In genomic region chr12:79007126-79007753, GRCm38 (mm10) we compare ENCODE assay signal across 8 mouse cellular contexts. TPM values are rescaled to one million over a fixed set of nuclear protein-coding genes. Genes with fewer than 3 reads are reported as not detected.
DNase-seq lines count a peak whose midpoint lies in the region; ATAC-seq and TF ChIP-seq lines count a peak whose summit lies in the region.

Gene Tmem229b (minus strand): TSS chr12:79007627.

- 13% methylated on average over 26 of the region's 49 CpGs for WGBS in liver, adult 2 months
- under 1% methylated on average over 28 of the region's 49 CpGs for WGBS in midbrain, postnatal 0 days
- 3% methylated on average over 46 of the region's 49 CpGs for WGBS in stomach, embryonic 16.5 days

- no peak for TF ChIP-seq CTCF in liver, adult 2 months (IDR thresholded peaks at IDR 0.05; ENCODE audit: low read depth, low read length)
- no peak for TF ChIP-seq CTCF in midbrain, postnatal 0 days (IDR thresholded peaks at IDR 0.05)

- peak within 1 kb of the TSS; percentile 76 for H3K4me2 ChIP-seq in midbrain, postnatal 0 days (ENCODE audit: low read depth, low read length, poor library complexity, severe bottlenecking)
- peak within 1 kb of the TSS; percentile 60 for H3K4me2 ChIP-seq in stomach, embryonic 16.5 days (ENCODE audit: low read depth, low read length)

- no peaks in the 10 kb centered on the region for H3K36me3 ChIP-seq in liver, adult 2 months (ENCODE audit: control insufficient read depth, insufficient read depth, low read length)
- no peaks in the 10 kb centered on the region for H3K36me3 ChIP-seq in midbrain, postnatal 0 days (ENCODE audit: insufficient read depth, low read length)
- no peaks in the 10 kb centered on the region for H3K36me3 ChIP-seq in stomach, embryonic 16.5 days (ENCODE audit: control insufficient read depth, insufficient read depth, low read length)

- H3K27ac ChIP-seq in liver, adult 2 months (replicated peaks; ENCODE audit: insufficient read depth, low read depth, low read length), result peak within 1 kb of the TSS; percentile 16; the same call in 1 of the 2 replicates
- peak within 1 kb of the TSS; percentile 89 for H3K27ac ChIP-seq in midbrain, postnatal 0 days (ENCODE audit: low read depth, low read length)
- H3K27ac ChIP-seq in stomach, embryonic 16.5 days (ENCODE audit: low read length), result peak within 1 kb of the TSS; percentile 31

- H3K9me3 ChIP-seq in midbrain, postnatal 0 days (ENCODE audit: low read length), result no peaks in the 10 kb centered on the region
- H3K9me3 ChIP-seq in stomach, embryonic 16.5 days (replicated peaks; ENCODE audit: control insufficient read depth, low read length), result no peaks in the 10 kb centered on the region

- H3K4me1 ChIP-seq in liver, adult 2 months (ENCODE audit: control insufficient read depth, insufficient read depth, low read length), result no peaks in the 10 kb centered on the region; the same call in 1 of the 2 replicates
- H3K4me1 ChIP-seq in midbrain, postnatal 0 days (ENCODE audit: insufficient read depth, low read length), result peaks cover 13% of the 10 kb centered on the region; the same call in 1 of the 2 replicates
- peaks cover 5% of the 10 kb centered on the region; the same call in 1 of the 2 replicates for H3K4me1 ChIP-seq in stomach, embryonic 16.5 days (ENCODE audit: control insufficient read depth, insufficient read depth, low read length)

- H3K79me2 ChIP-seq in liver, adult 2 months (ENCODE audit: control insufficient read depth, insufficient read depth, low read length), result no peaks in the 10 kb centered on the region

- TF ChIP-seq POLR2A in liver, adult 2 months (IDR thresholded peaks at IDR 0.05; ENCODE audit: extremely low read depth, insufficient read depth, low read length), result no peak

- peak; percentile 61 to 69 for DNase-seq in left cerebral cortex, adult 18-20 months (ENCODE audit: low spot score in 2 of 2)
- DNase-seq in left cerebral cortex, adult 11 months (ENCODE audit: low spot score), result no peak
- peak; percentile 74 for DNase-seq in embryo, embryonic 10 days (ENCODE audit: low spot score)
- no peak for DNase-seq in gonadal fat pad, adult 2 months (ENCODE audit: low read depth)
- DNase-seq in kidney, adult 9 months, result peak; percentile 28
- no peak for DNase-seq in liver, adult 2 months (ENCODE audit: extremely low read depth, low read depth, low spot score)
- peak; percentile 77 for DNase-seq in midbrain, postnatal 0 days (ENCODE audit: low spot score)

- H3K27me3 ChIP-seq in liver, adult 2 months (ENCODE audit: control insufficient read depth, insufficient read depth, low read length), result peaks cover 3% of the 10 kb centered on the region
- H3K27me3 ChIP-seq in midbrain, postnatal 0 days (ENCODE audit: insufficient read depth, low read length), result no peaks in the 10 kb centered on the region
- H3K27me3 ChIP-seq in stomach, embryonic 16.5 days (ENCODE audit: control insufficient read depth, insufficient read depth, low read length), result no peaks in the 10 kb centered on the region

- peak within 1 kb of the TSS; percentile 97 for H3K4me3 ChIP-seq in liver, adult 2 months (ENCODE audit: insufficient read depth, low read depth, low read length)
- H3K4me3 ChIP-seq in midbrain, postnatal 0 days (ENCODE audit: low read depth, low read length), result peak within 1 kb of the TSS; percentile 98
- peak within 1 kb of the TSS; percentile 93 for H3K4me3 ChIP-seq in stomach, embryonic 16.5 days (replicated peaks; ENCODE audit: low read length)

- H3K9ac ChIP-seq in liver, adult 2 months (ENCODE audit: low read depth, low read length), result peak within 1 kb of the TSS; percentile 93
- peak within 1 kb of the TSS; percentile 93 for H3K9ac ChIP-seq in midbrain, postnatal 0 days (replicated peaks; ENCODE audit: low read length, poor library complexity, severe bottlenecking)
- H3K9ac ChIP-seq in stomach, embryonic 16.5 days (ENCODE audit: low read length), result peak within 1 kb of the TSS; percentile 88

- ATAC-seq in midbrain, postnatal 0 days (ENCODE audit: low FRiP score), result peak; percentile 89
- ATAC-seq in stomach, embryonic 16.5 days (ENCODE audit: insufficient read depth, low FRiP score), result peak; percentile 72

RNA-seq across cellular contexts. Expression of gene Tmem229b, which starts in this region (rescaled TPM):
- total RNA-seq in left cerebral cortex, adult 18-20 months (2021), result 10 to 100 TPM; 24.8 to 25.5 TPM
- polyA plus RNA-seq in gonadal fat pad, adult 2 months (2012; rRNA removed), result 27.4 and 34.8 TPM in 2 replicates
- 1.4 and 2.5 TPM in 2 replicates for total RNA-seq in liver, adult 2 months (2014; rRNA removed)
- polyA plus RNA-seq in liver, adult 2 months (2012; rRNA removed), result 1.4 and 1.6 TPM in 2 replicates
- total RNA-seq in midbrain, postnatal 0 days (2014; rRNA removed), result 214 and 215 TPM in 2 replicates
- polyA plus RNA-seq in midbrain, postnatal 0 days (2015; fragmentation: Nextera tagmentation; extraction: Ambion mirVana), result 63.2 and 65.9 TPM in 2 replicates
- 7.1 and 7.6 TPM in 2 replicates for polyA plus RNA-seq in stomach, embryonic 16.5 days (2015; fragmentation: Nextera tagmentation; extraction: Ambion mirVana)

Comparison
In these comparisons a context has a peak if more than half of its experiments do, and no peak if none do; other contexts are left out.
1. DNase-seq: peak in left cerebral cortex, adult 18-20 months (2 of 2), embryo, embryonic 10 days (single experiment), kidney, adult 9 months (single experiment) and midbrain, postnatal 0 days (single experiment); none in left cerebral cortex, adult 11 months (single experiment), gonadal fat pad, adult 2 months (single experiment) and liver, adult 2 months (single experiment).
2. H3K27ac ChIP-seq: peak in every context shown above with its lines; median percentile 89 in midbrain, postnatal 0 days; 31 in stomach, embryonic 16.5 days; 16 in liver, adult 2 months.
3. Peak in every context shown above with its lines, with median percentiles within 50 percentile points of each other: H3K4me3 ChIP-seq and H3K9ac ChIP-seq.